Mouse (Mus musculus): Measurements from ENCODE around the gene Pgm5. TPM values are rescaled to one million over a fixed set of nuclear protein-coding genes. Genes with fewer than 3 reads are reported as not detected.

Gene Pgm5
- 30.3 TPM for polyA plus RNA-seq (2014; fragmentation: Illumina TruSeq; extraction: RNeasy Lipid Tissue Mini Kit (QIAGEN cat#74804); ENCODE audit: low read depth, low replicate concordance)

DNA sequence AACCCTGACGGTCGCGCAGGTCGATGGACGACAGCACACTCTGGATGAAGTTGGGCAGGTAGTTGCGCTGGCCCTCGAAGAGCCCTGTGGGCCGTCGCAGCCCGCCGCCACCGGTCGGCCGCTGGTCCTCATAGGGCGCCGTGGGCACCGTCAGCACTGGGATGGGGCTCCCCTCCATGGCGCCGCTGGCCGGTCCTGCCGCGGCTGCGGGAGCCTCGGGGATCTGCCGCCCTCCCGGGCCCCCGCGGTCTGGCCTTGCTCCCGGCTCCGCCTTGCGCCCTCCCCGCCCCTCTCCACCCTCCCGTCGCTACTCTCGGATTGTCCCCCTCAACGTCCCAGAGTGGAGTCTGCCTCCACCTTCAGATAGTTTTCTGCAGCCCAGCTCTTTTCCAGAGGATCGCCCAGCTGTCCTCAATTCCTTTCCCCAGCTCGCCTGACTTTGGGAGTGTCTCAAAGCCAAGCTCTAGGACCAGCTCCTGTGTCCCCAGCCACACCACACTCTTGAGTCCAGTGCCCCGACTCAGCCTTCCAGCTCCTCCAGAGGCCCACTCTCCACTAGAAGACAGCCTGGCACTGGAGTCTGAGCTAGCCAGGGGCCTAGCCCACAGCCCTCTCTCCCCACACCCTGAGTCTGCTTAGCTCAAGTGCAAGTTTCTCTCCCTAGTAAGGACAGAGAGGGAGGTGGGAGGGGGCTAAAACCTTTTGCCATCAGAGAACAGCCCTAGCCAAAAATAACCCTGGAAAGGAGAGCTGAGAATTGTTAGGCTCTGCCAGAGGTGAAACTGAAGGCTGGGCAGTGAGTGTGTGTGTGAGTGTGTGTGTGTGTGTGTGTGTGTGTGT is at the start of gene Pgm5:
Gene Pgm5, minus strand, starts transcription at position 244 of the 840 bp plus-strand sequence.

GRCm38 (mm10) chr19:24900581-24901220 is 39.0 kb upstream of the Pgm5 start, which contains the start of gene Foxd4:
Foxd4 (minus strand) TSS chr19:24901197.

GRCm38 (mm10) chr19:24875129-24875870 is 13.6 kb upstream of the Pgm5 start, which contains the start of gene Gm10053:
Gm10053 (plus strand) TSS chr19:24875686.

GRCm38 (mm10) chr19:24673762-24674161 is 187.9 kb downstream of the Pgm5 start, which contains the start of gene Tmem252:
Tmem252 (plus strand) TSS chr19:24674008.

Other genes starting within 250 kb of the Pgm5 start
- gene Tmem252, start 187.8 kb downstream of the Pgm5 start, polyA plus RNA-seq (2014; fragmentation: Illumina TruSeq; extraction: RNeasy Lipid Tissue Mini Kit (QIAGEN cat#74804); ENCODE audit: low read depth, low replicate concordance), result 1.8 TPM
- gene Gm10053, start 13.8 kb upstream of the Pgm5 start, polyA plus RNA-seq (2014; fragmentation: Illumina TruSeq; extraction: RNeasy Lipid Tissue Mini Kit (QIAGEN cat#74804); ENCODE audit: low read depth, low replicate concordance), result 124 TPM
- not detected for gene Foxd4, start 39.3 kb upstream of the Pgm5 start, polyA plus RNA-seq (2014; fragmentation: Illumina TruSeq; extraction: RNeasy Lipid Tissue Mini Kit (QIAGEN cat#74804); ENCODE audit: low read depth, low replicate concordance)
- 15.5 TPM for gene Cbwd1, start 99.8 kb upstream of the Pgm5 start, polyA plus RNA-seq (2014; fragmentation: Illumina TruSeq; extraction: RNeasy Lipid Tissue Mini Kit (QIAGEN cat#74804); ENCODE audit: low read depth, low replicate concordance)
- gene Dock8, start 137.7 kb upstream of the Pgm5 start, polyA plus RNA-seq (2014; fragmentation: Illumina TruSeq; extraction: RNeasy Lipid Tissue Mini Kit (QIAGEN cat#74804); ENCODE audit: low read depth, low replicate concordance), result 5.7 TPM

All from adipose tissue, adult 10 weeks (tissue).